ENCODE assay signal across 10 mouse cellular contexts in the genomic region with DNA sequence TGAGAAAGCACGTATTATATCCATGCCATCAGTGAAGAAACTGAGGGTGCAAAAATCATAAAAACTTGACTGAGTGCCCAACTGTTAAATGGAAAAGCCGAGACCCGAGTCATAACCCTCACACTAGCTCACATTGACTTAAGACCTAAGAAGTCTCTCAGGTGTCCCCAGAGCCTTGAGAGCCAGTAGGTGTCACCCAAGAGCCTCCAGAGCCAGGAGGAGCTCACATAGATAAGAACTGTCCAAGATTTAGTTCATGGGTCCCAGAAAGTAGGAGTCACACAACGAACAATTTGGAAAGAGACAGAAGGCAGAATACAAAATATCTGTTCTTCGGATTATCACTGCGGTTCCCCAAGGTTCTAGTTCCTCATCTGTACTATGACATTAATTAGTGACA. TPM values are rescaled to one million over a fixed set of nuclear protein-coding genes. Genes with fewer than 3 reads are reported as not detected.
A peak's percentile ranks its signal among the peaks of the same experiment; 100 is the strongest.
DNase-seq lines count a peak whose midpoint lies in the region; ATAC-seq and TF ChIP-seq lines count a peak whose summit lies in the region.
"Had no signal": no experiment of that assay in that cellular context is flagged by ENCODE, and none has a peak within 500 bp of the region (broad histone marks: within the 10 kb centered on the region; RNA-seq: fewer than 3 reads in every experiment).

No protein-coding gene starts in this region.

- peak overlapping the region; percentile 1; the same call in 1 of the 2 replicates for H3K27ac ChIP-seq in layer of hippocampus, adult 2 months
- H3K27ac ChIP-seq: embryonic facial prominence, embryonic 15.5 days; limb, embryonic 13.5 days had no signal

- ATAC-seq in CD4-positive, CD25-positive, alpha-beta regulatory T cell, adult 4 months = peak; percentile 60
- ATAC-seq in common myeloid progenitor, adult 5-6 weeks (replicated peaks; ENCODE audit: low read depth, poor library complexity, severe bottlenecking) = 0 out of 2 replicates have a peak, but pooled peaks have one; percentile 52
- no peak for ATAC-seq in monocyte, adult 5-6 weeks (replicated peaks; ENCODE audit: insufficient number of reproducible peaks, low FRiP score, low TSS enrichment, poor library complexity, severe bottlenecking)

- H3K4me3 ChIP-seq in layer of hippocampus, adult 2 months = no peak overlapping the region
- H3K4me3 ChIP-seq: embryonic facial prominence, embryonic 15.5 days; limb, embryonic 13.5 days had no signal

- TF ChIP-seq CTCF in layer of hippocampus, adult 2 months (conservative IDR thresholded peaks at IDR 0.05) = peak; percentile 80

- no peak for DNase-seq in layer of hippocampus, adult 2 months (ENCODE audit: low spot score in 2 of 2)
- no peak for DNase-seq in layer of hippocampus, postnatal 36 days
- DNase-seq in T-cell, adult 2 months (ENCODE audit: low spot score) = peak; percentile 42
- DNase-seq in kidney, postnatal 25 days = peak; percentile 55 to 66
- DNase-seq in thymus, postnatal 25 days = peak; percentile 28

RNA-seq across cellular contexts. Expression of a gene that starts 10.5 kb away (rescaled TPM):
- 100 to 1,000 TPM; 196 to 209 TPM for total RNA-seq in layer of hippocampus, adult 2 months (2021)
- 100 to 1,000 TPM; 189 to 201 TPM for total RNA-seq in layer of hippocampus, postnatal 36 days (2021)
- under 1 TPM; 0.27 to 0.28 TPM for polyA plus RNA-seq in CD4-positive, CD25-positive, alpha-beta regulatory T cell, adult 4 months (2017; shearing (Covaris generic))
- not detected in 2 replicates for total RNA-seq in common myeloid progenitor, adult 5-6 weeks (2017)
- not detected in 3 replicates for total RNA-seq in monocyte, adult 5-6 weeks (2017)

RNA-seq across cellular contexts. Expression of a gene that starts 29.8 kb away (rescaled TPM):
- total RNA-seq in layer of hippocampus, adult 2 months (2021) = 10 to 100 TPM; 17.8 to 22.4 TPM
- total RNA-seq in layer of hippocampus, postnatal 36 days (2021) = 10 to 100 TPM; 19.6 to 21.9 TPM
- polyA plus RNA-seq in CD4-positive, CD25-positive, alpha-beta regulatory T cell, adult 4 months (2017; shearing (Covaris generic)) = 10 to 100 TPM; 29.8 to 33.4 TPM
- 45.1 and 46.3 TPM in 2 replicates for total RNA-seq in common myeloid progenitor, adult 5-6 weeks (2017)
- 21.3 to 28.9 TPM (median 22.3 TPM) in 3 replicates for total RNA-seq in monocyte, adult 5-6 weeks (2017)

Comparison
In these comparisons a context has a peak if more than half of its experiments do, and no peak if none do; other contexts are left out.
1. DNase-seq: peak in T-cell, adult 2 months (single experiment), kidney, postnatal 25 days (2 of 2) and thymus, postnatal 25 days (single experiment); none in layer of hippocampus, adult 2 months (0 of 2) and layer of hippocampus, postnatal 36 days (0 of 2).
2. RNA of a gene that starts 10.5 kb away (total RNA-seq): 196 to 209 TPM in layer of hippocampus, adult 2 months and 189 to 201 TPM in layer of hippocampus, postnatal 36 days; not detected in common myeloid progenitor, adult 5-6 weeks and not detected in monocyte, adult 5-6 weeks; every median in the first group is over 100 times any median in the second.